Mouse (Mus musculus): Measurements from ENCODE around the gene Idh3b. TPM values are rescaled to one million over a fixed set of nuclear protein-coding genes. Genes with fewer than 3 reads are reported as not detected.

Gene Idh3b
- 136 and 139 TPM in 2 replicates for polyA plus RNA-seq (2016; fragmentation: Nextera tagmentation; extraction: Ambion mirVana)

DNA sequence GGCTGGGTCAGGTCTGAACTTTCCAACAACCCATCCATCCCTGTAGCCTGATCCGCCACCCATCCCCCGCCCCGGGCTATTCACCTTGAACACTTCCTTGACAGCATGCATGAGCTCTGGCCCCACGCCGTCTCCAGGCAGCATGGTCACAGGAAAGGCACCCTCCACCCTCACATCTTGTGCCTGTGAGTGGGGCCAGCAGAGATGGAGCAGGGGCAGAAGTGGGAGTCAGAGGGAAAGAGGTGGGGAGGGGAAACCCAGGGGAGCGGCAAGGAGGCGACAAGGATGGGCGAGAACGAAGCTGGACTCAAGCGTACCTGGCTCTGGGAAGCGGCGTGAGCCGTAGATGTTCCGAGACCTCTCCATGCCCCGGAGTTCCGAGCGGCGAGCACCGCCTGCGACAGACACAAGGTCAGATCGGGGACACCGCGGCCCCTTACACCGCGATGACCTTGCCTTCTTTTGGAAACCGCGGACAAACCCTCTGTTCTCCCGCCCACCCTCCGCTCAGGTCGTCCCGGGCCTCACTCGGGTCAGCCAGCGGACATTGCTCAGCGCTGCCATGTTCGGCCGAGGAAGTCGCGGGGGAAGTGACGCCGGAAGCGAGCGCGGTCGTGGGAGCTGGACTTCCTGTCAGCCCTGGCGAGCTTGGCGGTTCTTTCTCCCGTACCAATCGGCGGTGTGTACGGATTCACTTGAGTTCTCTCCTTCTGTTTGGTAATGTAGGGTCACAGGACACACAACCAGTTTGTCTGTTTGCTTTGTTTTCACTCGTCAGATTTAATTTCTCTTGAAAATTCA, at the start of gene Idh3b:
Gene Idh3b (minus strand): TSS at position 694 of the 801 bp plus-strand sequence.
- Histone ChIP-seq H3K27ac (peak within 1 kb of the TSS; percentile 91), H3K4me3 (peak within 1 kb of the TSS; percentile 80), H3K27me3 (ENCODE audit: poor library complexity, severe bottlenecking) (no peaks in the 10 kb centered on the region), H3K4me1 (peaks cover 21% of the 10 kb centered on the region), H3K36me3 (replicated peaks) (peaks cover 37% of the 10 kb centered on the region), H3K9me3 (no peaks in the 10 kb centered on the region)
- WGBS: under 1% methylated on average over 51 of the region's 51 CpGs
- DNase-seq (ENCODE audit: extremely low spot score, low spot score): peak; percentile 90

DNA sequence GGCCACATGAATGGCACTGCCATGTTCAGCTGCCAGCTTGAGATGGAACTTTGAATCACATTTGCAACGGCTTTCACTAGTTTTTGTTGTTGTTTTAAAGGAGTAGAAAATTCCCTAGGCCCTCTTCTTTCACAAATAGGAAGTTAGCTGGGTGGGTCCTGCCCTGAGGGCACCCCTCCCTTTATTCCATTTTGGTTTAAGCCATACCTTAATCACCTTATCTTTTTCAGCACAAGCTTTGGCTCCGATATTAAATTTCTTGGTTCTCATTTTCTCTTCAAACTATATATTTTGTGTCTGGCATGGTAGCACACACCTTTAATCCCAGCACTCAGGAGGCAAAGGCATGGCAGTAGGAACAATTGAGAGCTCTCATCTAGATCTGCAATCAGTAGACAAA, 45.2 kb upstream of the Idh3b start:
- no peaks in the 10 kb centered on the region for H3K4me1 ChIP-seq
- DNase-seq (ENCODE audit: extremely low spot score, low spot score): no peak
- H3K27ac ChIP-seq: no peak overlapping the region
- WGBS: 87% methylated on average over 2 of the region's 2 CpGs
- no peaks in the 10 kb centered on the region for H3K9me3 ChIP-seq
- H3K27me3 ChIP-seq (ENCODE audit: poor library complexity, severe bottlenecking): no peaks in the 10 kb centered on the region
- H3K36me3 ChIP-seq (replicated peaks): no peaks in the 10 kb centered on the region
- H3K4me3 ChIP-seq: no peak overlapping the region

DNA sequence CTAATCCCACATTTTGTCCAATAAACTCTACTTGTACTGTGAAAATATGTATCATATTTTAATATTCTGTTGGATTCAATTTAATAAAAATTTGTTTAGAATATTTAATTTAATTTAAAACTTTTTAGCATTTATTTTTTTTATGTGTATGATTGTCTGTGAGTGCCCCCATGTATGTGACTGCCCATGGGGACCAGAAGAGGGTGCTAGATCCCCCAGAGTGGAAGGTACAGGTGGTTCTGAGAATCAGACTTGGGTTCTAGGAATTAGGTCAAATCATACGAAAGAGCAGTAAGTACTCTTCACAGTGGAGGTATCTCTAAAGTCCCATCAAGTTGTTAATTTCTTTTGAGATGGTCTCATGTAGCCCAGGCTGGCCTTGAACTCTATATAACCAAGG, 42.7 kb upstream of the Idh3b start:
- Histone ChIP-seq H3K27ac (no peak overlapping the region), H3K27me3 (ENCODE audit: poor library complexity, severe bottlenecking) (no peaks in the 10 kb centered on the region), H3K36me3 (replicated peaks) (no peaks in the 10 kb centered on the region), H3K4me1 (no peaks in the 10 kb centered on the region), H3K9me3 (no peaks in the 10 kb centered on the region), H3K4me3 (no peak overlapping the region)
- WGBS: 76% methylated on average over 1 of the region's 1 CpGs
- DNase-seq (ENCODE audit: extremely low spot score, low spot score): no peak

DNA sequence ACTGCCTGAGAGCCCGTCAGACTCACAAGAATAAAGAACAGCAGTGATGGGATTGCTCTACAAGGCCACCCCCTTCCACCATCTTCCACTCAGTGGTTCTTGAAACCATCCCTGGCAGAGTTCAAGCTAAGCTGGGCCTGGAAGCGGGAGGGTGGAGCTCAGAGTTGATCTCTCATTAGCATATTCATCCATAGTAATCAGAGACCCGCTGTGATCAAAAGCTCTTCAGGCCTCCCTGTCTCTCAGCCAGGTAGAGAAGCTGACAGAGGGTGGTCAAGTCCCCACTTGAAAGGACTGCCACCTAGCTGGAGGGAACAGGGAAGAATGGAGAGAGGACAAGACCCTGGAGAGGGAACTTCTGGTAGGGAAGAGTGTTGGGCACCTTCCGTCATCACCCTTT, 18.7 kb upstream of the Idh3b start:
- H3K36me3 ChIP-seq (replicated peaks): peaks cover 48% of the 10 kb centered on the region
- DNase-seq (ENCODE audit: extremely low spot score, low spot score): no peak
- H3K9me3 ChIP-seq: no peaks in the 10 kb centered on the region
- peaks cover 5% of the 10 kb centered on the region for H3K27me3 ChIP-seq (ENCODE audit: poor library complexity, severe bottlenecking)
- H3K4me1 ChIP-seq: 0 out of 2 replicates have a peak, but pooled peaks cover 7% of the 10 kb centered on the region
- H3K4me3 ChIP-seq: no peak overlapping the region
- H3K27ac ChIP-seq: no peak overlapping the region
- 45% methylated on average over 4 of the region's 4 CpGs for WGBS

- Histone ChIP-seq H3K27ac (no peak overlapping the region), H3K9me3 (no peaks in the 10 kb centered on the region), H3K4me1 (peaks cover 50% of the 10 kb centered on the region), H3K4me3 (no peak overlapping the region), H3K36me3 (replicated peaks) (peaks cover 9% of the 10 kb centered on the region), H3K27me3 (ENCODE audit: poor library complexity, severe bottlenecking) (peaks cover 57% of the 10 kb centered on the region)
- 84% methylated on average over 9 of the region's 9 CpGs for WGBS
- DNase-seq (ENCODE audit: extremely low spot score, low spot score): no peak
Measured at GRCm38 (mm10) chr2:130297580-130297979, 13.2 kb upstream of the Idh3b start.

DNA sequence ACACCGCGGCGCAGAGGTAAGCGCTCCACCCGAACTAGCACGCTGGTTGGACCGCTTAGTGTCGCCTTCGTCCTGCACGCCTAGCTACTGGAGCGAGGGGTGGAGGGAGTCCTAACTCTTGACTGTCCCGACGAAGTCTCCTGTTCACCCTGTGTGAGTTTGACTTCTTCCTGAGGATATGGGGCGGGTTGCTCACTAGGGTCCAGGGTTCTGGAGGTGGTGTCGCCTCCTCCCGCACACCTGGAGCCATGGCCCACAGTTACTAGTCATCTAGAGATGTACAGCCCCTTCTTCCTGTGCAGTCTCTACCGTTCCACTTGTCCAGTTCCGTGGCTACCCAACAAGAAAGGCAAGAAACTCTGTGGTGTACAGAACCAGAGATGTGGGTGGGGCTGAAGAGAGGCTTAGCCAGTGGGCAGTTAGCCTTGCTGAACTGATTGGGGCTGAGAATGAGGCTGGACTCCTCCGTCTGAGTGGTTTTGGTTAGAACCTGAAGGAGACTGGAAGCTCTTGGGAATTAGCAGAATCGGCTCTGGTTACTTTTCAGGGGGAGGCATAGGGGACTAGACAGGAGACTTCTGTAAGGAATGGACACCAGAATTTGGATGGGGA, 11.9 kb upstream of the Idh3b start:
- peak; percentile 35 for DNase-seq (ENCODE audit: extremely low spot score, low spot score)
- WGBS: 2% methylated on average over 20 of the region's 20 CpGs
- Histone ChIP-seq H3K9me3 (no peaks in the 10 kb centered on the region), H3K36me3 (replicated peaks) (peaks cover 9% of the 10 kb centered on the region), H3K27me3 (ENCODE audit: poor library complexity, severe bottlenecking) (peaks cover 66% of the 10 kb centered on the region), H3K4me1 (peaks cover 47% of the 10 kb centered on the region), H3K27ac (peak overlapping the region; percentile 88), H3K4me3 (peak overlapping the region; percentile 78)

GRCm38 (mm10) chr2:130295331-130296133, 11.2 kb upstream of the Idh3b start:
- H3K9me3 ChIP-seq: no peaks in the 10 kb centered on the region
- H3K27ac ChIP-seq: peak overlapping the region; percentile 88
- H3K4me1 ChIP-seq: peaks cover 49% of the 10 kb centered on the region
- WGBS: under 1% methylated on average over 75 of the region's 99 CpGs
- peak overlapping the region; percentile 78 for H3K4me3 ChIP-seq
- DNase-seq (ENCODE audit: extremely low spot score, low spot score): peak; percentile 57
- H3K27me3 ChIP-seq (ENCODE audit: poor library complexity, severe bottlenecking): peaks cover 66% of the 10 kb centered on the region
- H3K36me3 ChIP-seq (replicated peaks): peaks cover 9% of the 10 kb centered on the region

GRCm38 (mm10) chr2:130294936-130295277, 10.6 kb upstream of the Idh3b start, which contains the start of gene Ebf4:
Gene Ebf4 (plus strand): TSS chr2:130295169.
- peak; percentile 80 for DNase-seq (ENCODE audit: extremely low spot score, low spot score)
- under 1% methylated on average over 39 of the region's 39 CpGs for WGBS
- Histone ChIP-seq H3K36me3 (replicated peaks) (peaks cover 9% of the 10 kb centered on the region), H3K4me3 (peak within 1 kb of the TSS; percentile 78), H3K27me3 (ENCODE audit: poor library complexity, severe bottlenecking) (peaks cover 66% of the 10 kb centered on the region), H3K9me3 (no peaks in the 10 kb centered on the region), H3K27ac (peak within 1 kb of the TSS; percentile 88), H3K4me1 (peaks cover 49% of the 10 kb centered on the region)

- peak overlapping the region; percentile 88 for H3K27ac ChIP-seq
- H3K9me3 ChIP-seq: no peaks in the 10 kb centered on the region
- peak overlapping the region; percentile 78 for H3K4me3 ChIP-seq
- peaks cover 9% of the 10 kb centered on the region for H3K36me3 ChIP-seq (replicated peaks)
- H3K4me1 ChIP-seq: peaks cover 49% of the 10 kb centered on the region
- peaks cover 66% of the 10 kb centered on the region for H3K27me3 ChIP-seq (ENCODE audit: poor library complexity, severe bottlenecking)
- 7% methylated on average over 20 of the region's 20 CpGs for WGBS
- no peak for DNase-seq (ENCODE audit: extremely low spot score, low spot score)
Measured at GRCm38 (mm10) chr2:130294218-130294935, 10.0 kb upstream of the Idh3b start.

- Histone ChIP-seq H3K27ac (no peak overlapping the region), H3K4me1 (peaks cover 49% of the 10 kb centered on the region), H3K9me3 (no peaks in the 10 kb centered on the region), H3K4me3 (peak overlapping the region; percentile 78; the same call in 1 of the 2 replicates), H3K27me3 (ENCODE audit: poor library complexity, severe bottlenecking) (peaks cover 66% of the 10 kb centered on the region), H3K36me3 (replicated peaks) (peaks cover 8% of the 10 kb centered on the region)
- WGBS: 9% methylated on average over 4 of the region's 4 CpGs
- DNase-seq (ENCODE audit: extremely low spot score, low spot score): no peak
Measured at GRCm38 (mm10) chr2:130293486-130293885, 9.1 kb upstream of the Idh3b start.

- no peak overlapping the region for H3K27ac ChIP-seq
- WGBS: 51% methylated on average over 3 of the region's 3 CpGs
- H3K9me3 ChIP-seq: no peaks in the 10 kb centered on the region
- H3K4me3 ChIP-seq: no peak overlapping the region
- peaks cover 49% of the 10 kb centered on the region for H3K4me1 ChIP-seq
- peaks cover 3% of the 10 kb centered on the region; the same call in 1 of the 2 replicates for H3K36me3 ChIP-seq (replicated peaks)
- peaks cover 61% of the 10 kb centered on the region for H3K27me3 ChIP-seq (ENCODE audit: poor library complexity, severe bottlenecking)
- DNase-seq (ENCODE audit: extremely low spot score, low spot score): no peak
Measured at GRCm38 (mm10) chr2:130293009-130293408, 8.7 kb upstream of the Idh3b start.

GRCm38 (mm10) chr2:130291434-130291833, 7.1 kb upstream of the Idh3b start:
- Histone ChIP-seq H3K9me3 (no peaks in the 10 kb centered on the region), H3K27ac (no peak overlapping the region), H3K4me3 (no peak overlapping the region), H3K27me3 (ENCODE audit: poor library complexity, severe bottlenecking) (peaks cover 45% of the 10 kb centered on the region), H3K36me3 (replicated peaks) (no peaks in the 10 kb centered on the region), H3K4me1 (peaks cover 39% of the 10 kb centered on the region)
- WGBS: 24% methylated on average over 8 of the region's 8 CpGs
- DNase-seq (ENCODE audit: extremely low spot score, low spot score): peak; percentile 48

Data from forebrain, embryonic 10.5 days (tissue).